Mouse (Mus musculus): ENCODE data around the gene C1qc. TPM values are rescaled to one million over a fixed set of nuclear protein-coding genes. Genes with fewer than 3 reads are reported as not detected.

The C1qc gene
- polyA plus RNA-seq, 2 experiments, result 34.1 to 46.5 TPM

DNA sequence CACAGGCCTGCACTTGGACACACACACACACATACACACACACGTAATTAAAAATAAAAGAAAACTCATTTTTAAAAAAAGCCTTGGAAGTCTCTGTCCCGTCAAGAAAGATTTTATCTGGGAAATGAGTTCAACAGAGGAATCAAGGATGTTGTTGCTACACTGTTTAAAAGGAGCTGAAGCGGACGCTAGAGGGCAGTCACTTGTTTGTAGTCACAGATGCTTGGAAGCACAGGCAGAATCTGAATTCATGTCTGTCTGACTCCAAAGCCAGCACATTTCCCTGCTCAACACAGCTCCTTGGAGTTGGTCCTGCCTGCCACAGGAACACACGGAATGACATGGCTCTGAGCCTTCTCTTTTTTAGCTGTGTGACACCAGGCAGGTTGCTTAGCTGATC, 14.3 kb downstream of the C1qc start:
- TF ChIP-seq CTCF (IDR thresholded peaks at IDR 0.05; ENCODE audit: low read depth) (peak; percentile 24; the same call in 1 of the 2 replicates), EP300 (IDR thresholded peaks at IDR 0.05; ENCODE audit: low read depth) (no peak)
- ATAC-seq (ENCODE audit: insufficient read depth) (no peak), DNase-seq (ENCODE audit: low read depth in 3 of 3, low spot score in 3 of 3) (no peak)
- Histone ChIP-seq H3K4me1 (replicated peaks; ENCODE audit: control insufficient read depth in 2 of 2, insufficient read depth in 2 of 2, low read length in 1 of 2) (no peaks in the 10 kb centered on the region), H3K27me3 (ENCODE audit: control insufficient read depth, insufficient read depth, low read length) (no peaks in the 10 kb centered on the region), H3K9me3 (ENCODE audit: control insufficient read depth, low read length) (no peaks in the 10 kb centered on the region), H3K4me2 (ENCODE audit: low read depth) (no peak overlapping the region), H3K4me3 (ENCODE audit: insufficient read depth in 1 of 2, low read depth in 2 of 2, low read length in 2 of 2) (no peak overlapping the region), H3K27ac (no peak overlapping the region), H3K36me3 (replicated peaks; ENCODE audit: control insufficient read depth, insufficient read depth, low read depth) (no peaks in the 10 kb centered on the region), H3K9ac (replicated peaks) (no peak overlapping the region)
- 15% methylated on average over 5 of the region's 5 CpGs for WGBS (ENCODE audit: insufficient replicate concordance)

DNA sequence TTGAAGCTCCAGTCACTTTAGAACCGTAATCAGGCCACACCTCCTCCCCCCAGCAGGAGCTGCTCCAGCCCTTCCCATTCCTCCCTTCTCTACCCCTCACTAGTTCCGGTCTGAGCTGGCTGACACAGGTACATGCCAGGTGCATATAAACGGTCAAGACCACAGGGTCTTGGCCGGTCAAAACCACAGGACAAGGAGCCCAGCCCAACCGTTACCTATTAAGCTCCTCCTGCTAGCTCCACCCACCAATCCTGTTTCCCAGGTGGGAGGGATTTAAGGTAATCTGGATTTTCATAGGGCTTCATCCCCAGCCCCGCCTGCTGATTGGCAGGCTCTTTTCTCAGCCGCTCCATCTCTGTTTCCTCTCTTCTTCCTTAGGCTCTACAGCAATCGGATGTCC, 14.7 kb downstream of the C1qc start:
- Histone ChIP-seq H3K4me3 (ENCODE audit: insufficient read depth in 1 of 2, low read depth in 2 of 2, low read length in 2 of 2) (no peak overlapping the region), H3K36me3 (replicated peaks; ENCODE audit: control insufficient read depth, insufficient read depth, low read depth) (no peaks in the 10 kb centered on the region), H3K27ac (no peak overlapping the region), H3K9ac (replicated peaks) (no peak overlapping the region), H3K27me3 (ENCODE audit: control insufficient read depth, insufficient read depth, low read length) (no peaks in the 10 kb centered on the region), H3K9me3 (ENCODE audit: control insufficient read depth, low read length) (no peaks in the 10 kb centered on the region), H3K4me2 (ENCODE audit: low read depth) (no peak overlapping the region), H3K4me1 (replicated peaks; ENCODE audit: control insufficient read depth in 2 of 2, insufficient read depth in 2 of 2, low read length in 1 of 2) (no peaks in the 10 kb centered on the region)
- WGBS (ENCODE audit: insufficient replicate concordance), result 32% methylated on average over 8 of the region's 8 CpGs
- no peak for ATAC-seq (ENCODE audit: insufficient read depth)
- TF ChIP-seq EP300 (IDR thresholded peaks at IDR 0.05; ENCODE audit: low read depth) (no peak), CTCF (IDR thresholded peaks at IDR 0.05; ENCODE audit: low read depth) (no peak)
- no peak for DNase-seq (ENCODE audit: low read depth in 3 of 3, low spot score in 3 of 3)

DNA sequence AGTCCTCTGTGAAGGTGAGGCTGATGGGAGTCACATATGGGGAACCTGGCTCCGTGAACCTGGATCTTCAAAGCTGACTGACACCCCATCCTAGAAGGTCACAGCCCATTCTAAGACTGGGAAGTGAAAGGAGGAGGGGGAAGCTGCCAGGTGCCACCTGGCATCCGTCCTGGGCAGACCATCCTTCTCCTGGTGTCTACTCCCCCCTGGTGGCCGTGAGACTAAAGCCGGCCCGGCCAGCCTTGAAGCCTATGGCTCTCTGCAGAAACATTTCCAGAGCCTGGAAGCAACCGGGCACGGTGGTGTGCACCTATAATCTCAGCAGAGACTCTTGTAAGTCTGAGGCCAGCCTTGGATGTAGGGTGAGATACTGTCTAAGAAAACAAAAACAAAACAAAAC, 15.9 kb downstream of the C1qc start:
- DNase-seq (ENCODE audit: low read depth in 3 of 3, low spot score in 3 of 3) (no peak), ATAC-seq (ENCODE audit: insufficient read depth) (no peak)
- no peak overlapping the region for H3K4me3 ChIP-seq (ENCODE audit: insufficient read depth in 1 of 2, low read depth in 2 of 2, low read length in 2 of 2)
- 19% methylated on average over 7 of the region's 7 CpGs for WGBS (ENCODE audit: insufficient replicate concordance)
- H3K9ac ChIP-seq (replicated peaks), result no peak overlapping the region
- H3K4me1 ChIP-seq (replicated peaks; ENCODE audit: control insufficient read depth in 2 of 2, insufficient read depth in 2 of 2, low read length in 1 of 2), result no peaks in the 10 kb centered on the region
- H3K27me3 ChIP-seq (ENCODE audit: control insufficient read depth, insufficient read depth, low read length), result no peaks in the 10 kb centered on the region
- H3K36me3 ChIP-seq (replicated peaks; ENCODE audit: control insufficient read depth, insufficient read depth, low read depth), result no peaks in the 10 kb centered on the region
- TF ChIP-seq CTCF (IDR thresholded peaks at IDR 0.05; ENCODE audit: low read depth), result peak; percentile 58
- TF ChIP-seq EP300 (IDR thresholded peaks at IDR 0.05; ENCODE audit: low read depth), result no peak
- H3K27ac ChIP-seq, result no peak overlapping the region
- no peak overlapping the region for H3K4me2 ChIP-seq (ENCODE audit: low read depth)
- no peaks in the 10 kb centered on the region for H3K9me3 ChIP-seq (ENCODE audit: control insufficient read depth, low read length)

DNA sequence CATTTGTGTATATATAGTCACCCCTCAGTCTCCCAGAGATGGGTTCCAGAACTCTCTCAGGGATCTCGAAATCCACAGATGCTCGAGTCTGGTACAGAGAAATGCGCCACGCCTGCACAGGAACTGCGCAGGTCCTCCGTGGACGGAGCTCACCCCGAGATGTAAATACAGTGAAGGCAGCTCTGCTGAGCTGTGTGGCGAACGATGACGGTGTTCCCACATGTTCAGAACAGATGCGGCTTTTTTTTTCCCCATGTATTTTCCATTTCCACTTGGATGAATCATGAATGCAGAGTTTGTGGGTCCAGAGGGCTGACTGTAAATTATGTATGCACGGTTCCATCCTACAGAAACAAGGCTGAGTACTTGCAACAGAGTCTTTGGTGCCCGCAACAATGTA, 17.9 kb downstream of the C1qc start:
- no peak for TF ChIP-seq CTCF (IDR thresholded peaks at IDR 0.05; ENCODE audit: low read depth)
- TF ChIP-seq EP300 (IDR thresholded peaks at IDR 0.05; ENCODE audit: low read depth), result no peak
- Histone ChIP-seq H3K9ac (replicated peaks) (no peak overlapping the region), H3K4me1 (replicated peaks; ENCODE audit: control insufficient read depth in 2 of 2, insufficient read depth in 2 of 2, low read length in 1 of 2) (no peaks in the 10 kb centered on the region), H3K36me3 (replicated peaks; ENCODE audit: control insufficient read depth, insufficient read depth, low read depth) (no peaks in the 10 kb centered on the region), H3K4me3 (ENCODE audit: insufficient read depth in 1 of 2, low read depth in 2 of 2, low read length in 2 of 2) (no peak overlapping the region), H3K9me3 (ENCODE audit: control insufficient read depth, low read length) (no peaks in the 10 kb centered on the region), H3K27me3 (ENCODE audit: control insufficient read depth, insufficient read depth, low read length) (no peaks in the 10 kb centered on the region), H3K4me2 (ENCODE audit: low read depth) (no peak overlapping the region), H3K27ac (no peak overlapping the region)
- ATAC-seq (ENCODE audit: insufficient read depth) (no peak), DNase-seq (ENCODE audit: low read depth in 3 of 3, low spot score in 3 of 3) (no peak)
- WGBS (ENCODE audit: insufficient replicate concordance), result 72% methylated on average over 14 of the region's 14 CpGs

DNA sequence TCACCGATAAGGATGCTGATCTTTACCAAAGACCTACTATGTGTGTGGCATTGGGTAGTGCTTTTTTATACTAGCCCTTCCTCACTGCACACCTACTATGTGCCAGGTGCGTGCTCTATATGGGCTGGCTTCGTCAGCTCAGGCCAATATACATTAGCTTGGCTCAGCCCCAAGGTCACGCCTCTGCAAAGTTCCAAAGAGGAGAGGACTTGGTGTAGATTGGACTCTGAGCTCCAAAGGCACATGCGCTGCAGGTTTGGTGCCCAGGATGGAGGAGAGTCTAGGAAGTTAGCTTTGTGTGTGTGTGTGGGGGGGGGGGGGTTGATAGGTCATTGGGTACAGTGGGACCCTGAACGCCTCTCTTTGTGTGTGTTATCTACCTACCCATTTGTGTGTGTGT, 24.5 kb downstream of the C1qc start:
- Histone ChIP-seq H3K9ac (replicated peaks) (no peak overlapping the region), H3K27ac (no peak overlapping the region), H3K36me3 (replicated peaks; ENCODE audit: control insufficient read depth, insufficient read depth, low read depth) (no peaks in the 10 kb centered on the region), H3K9me3 (ENCODE audit: control insufficient read depth, low read length) (no peaks in the 10 kb centered on the region), H3K4me2 (ENCODE audit: low read depth) (no peak overlapping the region), H3K4me3 (ENCODE audit: insufficient read depth in 1 of 2, low read depth in 2 of 2, low read length in 2 of 2) (no peak overlapping the region), H3K27me3 (ENCODE audit: control insufficient read depth, insufficient read depth, low read length) (no peaks in the 10 kb centered on the region), H3K4me1 (replicated peaks; ENCODE audit: control insufficient read depth in 2 of 2, insufficient read depth in 2 of 2, low read length in 1 of 2) (no peaks in the 10 kb centered on the region)
- WGBS (ENCODE audit: insufficient replicate concordance), result 65% methylated on average over 6 of the region's 6 CpGs
- no peak for ATAC-seq (ENCODE audit: insufficient read depth)
- DNase-seq (ENCODE audit: low read depth in 3 of 3, low spot score in 3 of 3), result no peak
- TF ChIP-seq EP300 (IDR thresholded peaks at IDR 0.05; ENCODE audit: low read depth) (no peak), CTCF (IDR thresholded peaks at IDR 0.05; ENCODE audit: low read depth) (no peak)
